8 mouse cellular contexts compared by ENCODE assay signal in genomic region chr10:60349056-60349455, GRCm38 (mm10). TPM values are rescaled to one million over a fixed set of nuclear protein-coding genes. Genes with fewer than 3 reads are reported as not detected.
DNase-seq lines count a peak whose midpoint lies in the region; ATAC-seq lines count a peak whose summit lies in the region.

No protein-coding gene starts in this region.

- no peak for ATAC-seq in midbrain, embryonic 11.5 days (ENCODE audit: low FRiP score)
- no peak for ATAC-seq in kidney, embryonic 15.5 days (replicated peaks; ENCODE audit: low FRiP score)
- peak; percentile 55 for ATAC-seq in megakaryocyte, adult 5-6 weeks (ENCODE audit: poor library complexity, severe bottlenecking)

- H3K4me2 ChIP-seq in midbrain, embryonic 11.5 days, result no peak overlapping the region
- H3K4me2 ChIP-seq in kidney, embryonic 15.5 days, result peak overlapping the region; percentile 64

- no peak overlapping the region for H3K4me3 ChIP-seq in midbrain, embryonic 10.5 days
- no peak overlapping the region for H3K4me3 ChIP-seq in midbrain, embryonic 11.5 days (ENCODE audit: low read depth, low read length)
- H3K4me3 ChIP-seq in kidney, embryonic 15.5 days (replicated peaks), result no peak overlapping the region

- peaks cover 38% of the 10 kb centered on the region for H3K27me3 ChIP-seq in midbrain, embryonic 10.5 days (ENCODE audit: low read depth, poor library complexity, severe bottlenecking)
- peaks cover 6% of the 10 kb centered on the region; the same call in 1 of the 2 replicates for H3K27me3 ChIP-seq in midbrain, embryonic 11.5 days (ENCODE audit: control insufficient read depth, insufficient read depth, low read length)
- H3K27me3 ChIP-seq in kidney, embryonic 15.5 days, result peaks cover 12% of the 10 kb centered on the region; the same call in 1 of the 2 replicates

- peaks cover 81% of the 10 kb centered on the region for H3K4me1 ChIP-seq in midbrain, embryonic 10.5 days
- H3K4me1 ChIP-seq in midbrain, embryonic 11.5 days (ENCODE audit: control insufficient read depth, insufficient read depth, low read length), result peaks cover 12% of the 10 kb centered on the region
- peaks cover 70% of the 10 kb centered on the region for H3K4me1 ChIP-seq in kidney, embryonic 15.5 days

- H3K9ac ChIP-seq in midbrain, embryonic 11.5 days (ENCODE audit: low read length), result no peak overlapping the region
- H3K9ac ChIP-seq in kidney, embryonic 15.5 days, result no peak overlapping the region

- 34% methylated on average over 6 of the region's 6 CpGs for WGBS in midbrain, embryonic 10.5 days
- WGBS in midbrain, embryonic 11.5 days, result 36% methylated on average over 6 of the region's 6 CpGs
- 52% methylated on average over 6 of the region's 6 CpGs for WGBS in kidney, embryonic 15.5 days

- H3K27ac ChIP-seq in midbrain, embryonic 10.5 days (replicated peaks), result 0 out of 2 replicates have a peak overlapping the region, but pooled peaks have one; percentile 2
- no peak overlapping the region for H3K27ac ChIP-seq in midbrain, embryonic 11.5 days (ENCODE audit: low read depth, low read length)
- H3K27ac ChIP-seq in kidney, embryonic 15.5 days, result peak overlapping the region; percentile 45; the same call in 1 of the 2 replicates

- H3K9me3 ChIP-seq in midbrain, embryonic 10.5 days (replicated peaks), result no peaks in the 10 kb centered on the region
- no peaks in the 10 kb centered on the region for H3K9me3 ChIP-seq in midbrain, embryonic 11.5 days (ENCODE audit: control insufficient read depth, low read length)
- no peaks in the 10 kb centered on the region for H3K9me3 ChIP-seq in kidney, embryonic 15.5 days (replicated peaks)

- H3K36me3 ChIP-seq in midbrain, embryonic 10.5 days, result no peaks in the 10 kb centered on the region
- no peaks in the 10 kb centered on the region for H3K36me3 ChIP-seq in midbrain, embryonic 11.5 days (ENCODE audit: control insufficient read depth, insufficient read depth, low read length)
- H3K36me3 ChIP-seq in kidney, embryonic 15.5 days, result no peaks in the 10 kb centered on the region

- DNase-seq in midbrain, embryonic 10.5 days (ENCODE audit: low spot score), result no peak
- DNase-seq in midbrain, embryonic 11.5 days (ENCODE audit: low spot score, missing footprints), result no peak
- peak; percentile 84 for DNase-seq in fibroblast of lung, adult 2 months (ENCODE audit: low read depth)
- DNase-seq in thymus, postnatal 0 days (ENCODE audit: low spot score), result no peak
- DNase-seq in right cerebral cortex, postnatal 25 days, result no peak
- DNase-seq in testis, postnatal 14 days (ENCODE audit: low spot score), result no peak

RNA-seq across cellular contexts. Expression of gene Vsir, which starts 2.4 kb away (rescaled TPM):
- polyA plus RNA-seq in midbrain, embryonic 10.5 days (2016; fragmentation: Nextera tagmentation; extraction: Ambion mirVana), result 1.9 and 2.3 TPM in 2 replicates
- polyA plus RNA-seq in midbrain, embryonic 11.5 days (2014; fragmentation: Nextera tagmentation; extraction: Ambion mirVana), result 1.7 and 2.3 TPM in 2 replicates
- polyA plus RNA-seq in kidney, embryonic 15.5 days (2015; fragmentation: Nextera tagmentation; extraction: Ambion mirVana), result 3.9 and 4.2 TPM in 2 replicates
- 267 and 312 TPM in 2 replicates for total RNA-seq in megakaryocyte, adult 5-6 weeks (2015)
- total RNA-seq in megakaryocyte, adult 5-6 weeks (2017), result 783 and 809 TPM in 2 replicates
- polyA plus RNA-seq in thymus, postnatal 0 days (2015; fragmentation: Nextera tagmentation; extraction: Ambion mirVana), result 14.0 and 15.2 TPM in 2 replicates

RNA-seq across cellular contexts. Expression of gene Gm17455, which starts 50.5 kb away (rescaled TPM):
- 3.7 and 5.5 TPM in 2 replicates for polyA plus RNA-seq in midbrain, embryonic 10.5 days (2016; fragmentation: Nextera tagmentation; extraction: Ambion mirVana)
- polyA plus RNA-seq in midbrain, embryonic 11.5 days (2014; fragmentation: Nextera tagmentation; extraction: Ambion mirVana), result 3.0 and 3.7 TPM in 2 replicates
- polyA plus RNA-seq in kidney, embryonic 15.5 days (2015; fragmentation: Nextera tagmentation; extraction: Ambion mirVana), result 0.62 and 0.88 TPM in 2 replicates
- 0.91 and 1.0 TPM in 2 replicates for total RNA-seq in megakaryocyte, adult 5-6 weeks (2015)
- 0.20 TPM in 1 of 2 replicates, not detected in the other for total RNA-seq in megakaryocyte, adult 5-6 weeks (2017)
- 0.31 and 0.52 TPM in 2 replicates for polyA plus RNA-seq in thymus, postnatal 0 days (2015; fragmentation: Nextera tagmentation; extraction: Ambion mirVana)
